Mouse (Mus musculus) MEL (cell line): ENCODE measurements around the gene Bscl2. TPM values are rescaled to one million over a fixed set of nuclear protein-coding genes. Genes with fewer than 3 reads are reported as not detected.
A peak's percentile ranks its signal among the peaks of the same experiment; 100 is the strongest.

Experiments
- DNase-seq: peaks from one replicate; pipeline ENCODE4 v3.0.0; 2011; ENCODE audit warnings: low read depth, low spot score
- H3K27ac ChIP-seq: 2 replicates; pipeline ENCODE4 v1.5.1; 2012; ENCODE audit warnings: low read depth, mild to moderate bottlenecking, control low read depth, low read length, moderate library complexity; ENCODE audit not compliant: control insufficient read depth
- H3K27me3 ChIP-seq, 2 experiments: fragments of 150-350 bp in 1 of 2; sonication (generic) in 1 of 2; 2 replicates each; pipeline ENCODE4 v1.6.1; 2012; ENCODE audit warnings: low read length in 2 of 2, mild to moderate bottlenecking in 2 of 2, improper control_type of control experiment in 1 of 2, moderate library complexity in 1 of 2; ENCODE audit not compliant: insufficient read depth in 2 of 2, control insufficient read depth in 1 of 2
- H3K36me3 ChIP-seq, 2 experiments: 2 replicates each; pipeline ENCODE4 v1.6.1; 2012 to 2014; ENCODE audit warnings: low read length in 2 of 2, improper control_type of control experiment in 1 of 2, inconsistent platforms in 1 of 2, mild to moderate bottlenecking in 1 of 2; ENCODE audit not compliant: insufficient read depth in 2 of 2, control insufficient read depth in 1 of 2
- H3K4me1 ChIP-seq, 2 experiments: fragments of 150-350 bp in 1 of 2; sonication (generic) in 1 of 2; 2 replicates each; pipeline ENCODE4 v1.6.1; 2012; ENCODE audit warnings: low read length in 2 of 2, improper control_type of control experiment in 1 of 2, mild to moderate bottlenecking in 1 of 2; ENCODE audit not compliant: insufficient read depth in 2 of 2, control insufficient read depth in 1 of 2
- H3K4me3 ChIP-seq, 2 experiments: fragments of 150-350 bp in 1 of 2; sonication (generic) in 1 of 2; 2 replicates each; pipeline ENCODE4 v1.5.1; 2012; ENCODE audit warnings: low read depth in 2 of 2, low read length in 2 of 2, mild to moderate bottlenecking in 2 of 2, moderate library complexity in 2 of 2, control low read depth in 1 of 2, improper control_type of control experiment in 1 of 2; ENCODE audit not compliant: control insufficient read depth in 1 of 2, insufficient read depth in 1 of 2
- H3K79me2 ChIP-seq: 2 replicates; pipeline ENCODE4 v1.6.1; 2012; ENCODE audit warnings: mild to moderate bottlenecking, low read length, moderate library complexity; ENCODE audit not compliant: control insufficient read depth, poor library complexity, insufficient read depth
- H3K9ac ChIP-seq: 2 replicates; pipeline ENCODE4 v1.6.1; 2012; ENCODE audit warnings: low read depth, mild to moderate bottlenecking, control low read depth, low read length, moderate library complexity; ENCODE audit not compliant: control insufficient read depth, poor library complexity, severe bottlenecking
- H3K9me3 ChIP-seq: fragments of 150-350 bp; sonication (generic); replicated peaks from 2 replicates; pipeline ENCODE4 v1.6.1; 2012; ENCODE audit warnings: mild to moderate bottlenecking, low read length, improper control_type of control experiment, moderate library complexity; ENCODE audit not compliant: insufficient read depth
- BHLHE40 ChIP-seq: IDR thresholded peaks from 2 replicates; pipeline ENCODE4 v1.6.1; 2012; ENCODE audit warnings: low read depth, mild to moderate bottlenecking, inconsistent platforms, low read length, improper control_type of control experiment, borderline replicate concordance
- CHD1 ChIP-seq: IDR thresholded peaks from 2 replicates; pipeline ENCODE4 v1.6.1; 2012; ENCODE audit warnings: low read depth, mild to moderate bottlenecking, inconsistent platforms, low read length, improper control_type of control experiment
- CTCF ChIP-seq, 3 experiments: IDR thresholded peaks in 2 of 3; conservative IDR thresholded peaks in 1 of 3; 2 replicates each; pipeline ENCODE4 v1.5.1; 2011 to 2012; ENCODE audit warnings: low read length in 3 of 3, low read depth in 2 of 3, mild to moderate bottlenecking in 2 of 3, improper control_type of control experiment in 1 of 3, inconsistent platforms in 1 of 3, mixed read lengths in 1 of 3, moderate library complexity in 1 of 3; ENCODE audit not compliant: control insufficient read depth in 1 of 3, insufficient read depth in 1 of 3, poor library complexity in 1 of 3, severe bottlenecking in 1 of 3
- E2F4 ChIP-seq: IDR thresholded peaks from 2 replicates; pipeline ENCODE4 v1.6.1; 2011; ENCODE audit warnings: low read depth, low read length, improper control_type of control experiment, borderline replicate concordance
- ELF1 ChIP-seq: IDR thresholded peaks from 2 replicates; pipeline ENCODE4 v1.6.1; 2014; ENCODE audit warnings: low read depth, mild to moderate bottlenecking, inconsistent platforms, low read length, improper control_type of control experiment, moderate library complexity
- ETS1 ChIP-seq: IDR thresholded peaks from 2 replicates; pipeline ENCODE4 v1.6.1; 2012; ENCODE audit warnings: low read depth, mild to moderate bottlenecking, inconsistent platforms, low read length, improper control_type of control experiment, moderate library complexity
- GABPA ChIP-seq: IDR thresholded peaks from 2 replicates; pipeline ENCODE4 v1.6.1; 2012; ENCODE audit warnings: low read depth, mild to moderate bottlenecking, inconsistent platforms, low read length, improper control_type of control experiment, moderate library complexity
- GATA1 ChIP-seq: IDR thresholded peaks from 2 replicates; pipeline ENCODE4 v1.6.1; 2011; ENCODE audit warnings: low read depth, low read length, improper control_type of control experiment
- HCFC1 ChIP-seq: IDR thresholded peaks from 2 replicates; pipeline ENCODE4 v1.6.1; 2012; ENCODE audit warnings: low read depth, mild to moderate bottlenecking, inconsistent platforms, low read length, improper control_type of control experiment, moderate library complexity
- JUND ChIP-seq: IDR thresholded peaks from 2 replicates; pipeline ENCODE4 v1.6.1; 2011; ENCODE audit warnings: low read depth, mild to moderate bottlenecking, improper control_type of control experiment, low read length
- KAT2A ChIP-seq: conservative IDR thresholded peaks from 2 replicates; pipeline ENCODE4 v1.6.1; 2012; ENCODE audit warnings: low read depth, low read length, improper control_type of control experiment, inconsistent platforms
- MAFK ChIP-seq: IDR thresholded peaks from 2 replicates; pipeline ENCODE4 v1.6.1; 2011; ENCODE audit warnings: low read depth, mild to moderate bottlenecking, low read length, improper control_type of control experiment, borderline replicate concordance
- MAX ChIP-seq: IDR thresholded peaks from 2 replicates; pipeline ENCODE4 v1.6.1; 2011; ENCODE audit warnings: low read length, improper control_type of control experiment
- MAZ ChIP-seq: IDR thresholded peaks from 2 replicates; pipeline ENCODE4 v1.6.1; 2012; ENCODE audit warnings: low read depth, mild to moderate bottlenecking, inconsistent platforms, low read length, improper control_type of control experiment
- MEF2A ChIP-seq: IDR thresholded peaks from 2 replicates; pipeline ENCODE4 v1.6.1; 2014; ENCODE audit warnings: low read depth, mild to moderate bottlenecking, inconsistent platforms, low read length, improper control_type of control experiment; ENCODE audit not compliant: poor library complexity, insufficient replicate concordance, severe bottlenecking; ENCODE audit errors: extremely low read depth
- MXI1 ChIP-seq: IDR thresholded peaks from 2 replicates; pipeline ENCODE4 v1.6.1; 2011; ENCODE audit warnings: mild to moderate bottlenecking, low read depth, low read length, improper control_type of control experiment
- MYC ChIP-seq: IDR thresholded peaks from 2 replicates; pipeline ENCODE4 v1.6.1; 2011; ENCODE audit warnings: low read depth, mild to moderate bottlenecking, low read length, improper control_type of control experiment, moderate library complexity
- NELFE ChIP-seq: IDR thresholded peaks from 2 replicates; pipeline ENCODE4 v1.6.1; 2011; ENCODE audit warnings: low read depth, low read length, improper control_type of control experiment
- NRF1 ChIP-seq: IDR thresholded peaks from 2 replicates; pipeline ENCODE4 v1.6.1; 2014; ENCODE audit warnings: low read depth, mild to moderate bottlenecking, inconsistent platforms, low read length, improper control_type of control experiment, moderate library complexity; ENCODE audit not compliant: poor library complexity, insufficient read depth, severe bottlenecking
- POLR2A ChIP-seq, 2 experiments: IDR thresholded peaks; 2 replicates each; pipeline ENCODE4 v1.6.1; 2011 to 2012; ENCODE audit warnings: low read length in 2 of 2, mild to moderate bottlenecking in 2 of 2, control low read depth in 1 of 2, improper control_type of control experiment in 1 of 2, low read depth in 1 of 2, moderate library complexity in 1 of 2; ENCODE audit not compliant: control insufficient read depth in 1 of 2, insufficient read depth in 1 of 2, poor library complexity in 1 of 2
- POLR2AphosphoS2 ChIP-seq: IDR thresholded peaks from 2 replicates; pipeline ENCODE4 v1.6.1; 2011; ENCODE audit warnings: low read length, improper control_type of control experiment
- RAD21 ChIP-seq: IDR thresholded peaks from 2 replicates; pipeline ENCODE4 v1.6.1; 2011; ENCODE audit warnings: mild to moderate bottlenecking, low read depth, low read length, improper control_type of control experiment
- SIN3A ChIP-seq: IDR thresholded peaks from 2 replicates; pipeline ENCODE4 v1.6.1; 2012; ENCODE audit warnings: low read length, improper control_type of control experiment, inconsistent platforms
- SMC3 ChIP-seq: IDR thresholded peaks from 2 replicates; pipeline ENCODE4 v1.6.1; 2011; ENCODE audit warnings: low read depth, low read length, improper control_type of control experiment
- TAL1 ChIP-seq: IDR thresholded peaks from 2 replicates; pipeline ENCODE4 v1.6.1; 2012; ENCODE audit warnings: mild to moderate bottlenecking, inconsistent platforms, low read length, moderate library complexity, mixed read lengths
- TBP ChIP-seq: IDR thresholded peaks from 2 replicates; pipeline ENCODE4 v1.8.0; 2011; ENCODE audit warnings: low read depth, low read length, improper control_type of control experiment
- UBTF ChIP-seq: IDR thresholded peaks from 2 replicates; pipeline ENCODE4 v1.6.1; 2012; ENCODE audit warnings: low read depth, mild to moderate bottlenecking, inconsistent platforms, low read length, improper control_type of control experiment, moderate library complexity, borderline replicate concordance; ENCODE audit not compliant: insufficient read depth
- USF1 ChIP-seq: IDR thresholded peaks from 2 replicates; pipeline ENCODE4 v1.6.1; 2014; ENCODE audit warnings: low read depth, mild to moderate bottlenecking, inconsistent platforms, low read length, improper control_type of control experiment, moderate library complexity
- USF2 ChIP-seq, 2 experiments: IDR thresholded peaks; 2 replicates each; pipeline ENCODE4 v1.6.1; 2011 to 2012; ENCODE audit warnings: improper control_type of control experiment in 2 of 2, low read length in 2 of 2, borderline replicate concordance in 1 of 2, inconsistent platforms in 1 of 2, low read depth in 1 of 2, mild to moderate bottlenecking in 1 of 2; ENCODE audit not compliant: insufficient read depth in 1 of 2
- ZKSCAN1 ChIP-seq: IDR thresholded peaks from 2 replicates; pipeline ENCODE4 v1.6.1; 2012; ENCODE audit warnings: low read depth, mild to moderate bottlenecking, inconsistent platforms, low read length, improper control_type of control experiment, moderate library complexity
- polyA plus RNA-seq, 2 experiments: library from polyadenylated mRNA; stranded (reverse) in 1 of 2; unstranded in 1 of 2; fragments of >175 nt in 1 of 2; fragments of >200 nt in 1 of 2; gene quantifications; 2 replicates each; pipeline versions ENCODE4 v1.2.1 to v1.2.4; 2012; ENCODE audit warnings: low replicate concordance in 2 of 2, low read depth in 1 of 2; ENCODE audit not compliant: insufficient read length in 2 of 2, insufficient read depth in 1 of 2, missing spikeins in 1 of 2
- total RNA-seq: library from RNA; depleted of rRNA; stranded (reverse); fragments of 300-350 nt; gene quantifications from 2 replicates; pipeline ENCODE4 v1.2.3, GENCODE M21; 2012

The Bscl2 gene
- total and polyA plus RNA-seq, 3 experiments = 26.0 to 51.3 TPM; not detected in 1

- TF ChIP-seq HCFC1 (peak; percentile 80), MEF2A (no peak), NELFE (peak; percentile 83), MAFK (no peak), MXI1 (peak; percentile 27), ZKSCAN1 (no peak), ETS1 (peak; percentile 44)
Observed at GRCm38 (mm10) chr19:8818801-8819595, 18.3 kb upstream of the Bscl2 start, which contains the start of gene Ttc9c (continued).

DNA sequence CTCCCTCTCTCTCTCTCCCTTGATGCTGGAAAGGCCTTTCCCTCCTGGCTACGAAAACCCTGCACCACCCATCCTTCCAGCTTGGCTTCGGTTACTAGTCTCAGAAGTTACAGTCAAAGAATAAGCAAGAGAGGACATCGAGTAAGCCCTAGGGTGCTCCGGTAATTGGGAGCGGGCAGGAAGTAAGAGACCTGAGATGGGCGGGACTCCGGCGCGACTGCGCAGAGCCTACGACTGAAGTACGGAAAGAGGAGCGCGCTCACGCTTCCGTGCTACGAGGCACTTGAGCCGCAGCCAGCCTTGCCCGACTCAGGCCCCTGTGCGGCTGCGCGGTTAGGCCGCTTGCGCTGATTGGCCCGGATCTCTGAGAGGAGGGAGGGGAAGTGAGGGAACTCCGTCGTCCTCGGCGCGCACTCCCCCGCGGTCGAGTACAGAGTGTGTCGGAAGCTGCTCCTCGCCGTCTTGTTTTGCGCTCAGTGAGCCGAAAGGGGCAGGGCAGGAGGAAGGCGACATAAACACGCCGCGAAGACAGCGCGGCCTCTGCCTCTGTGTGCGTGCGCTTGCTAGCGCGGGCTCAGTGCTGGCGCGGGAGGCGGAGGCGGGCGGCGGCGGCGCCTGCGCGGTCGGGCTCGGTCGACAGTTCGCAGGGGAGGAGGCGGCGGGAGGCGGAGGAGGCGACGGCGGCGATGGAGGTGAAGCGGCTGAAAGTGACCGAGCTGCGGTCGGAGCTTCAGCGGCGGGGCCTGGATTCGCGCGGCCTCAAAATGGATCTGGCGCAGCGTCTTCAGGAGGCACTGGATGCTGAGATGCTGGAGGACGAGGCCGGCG, 17.5 kb upstream of the Bscl2 start, which contains the start of gene Hnrnpul2:
Gene Hnrnpul2, plus strand, starts transcription at position 415 of the 828 bp plus-strand sequence.
- Histone ChIP-seq H3K9me3 (no peaks in the 10 kb centered on the region), H3K9ac (peak within 1 kb of the TSS; percentile 93), H3K4me1 (peaks cover 5 to 11% of the 10 kb centered on the region in 2 experiments; a peak in 3 of 4 replicates), H3K4me3 (peak within 1 kb of the TSS; percentile 96 to 98), H3K27me3 (no peaks in the 10 kb centered on the region), H3K79me2 (peaks cover 55% of the 10 kb centered on the region), H3K36me3 (peaks cover 16 to 29% of the 10 kb centered on the region in 2 experiments), H3K27ac (peak within 1 kb of the TSS; percentile 98)
- peak; percentile 100 for DNase-seq
- TF ChIP-seq NRF1 (peak; percentile 85), UBTF (0 out of 2 replicates have a peak, but pooled peaks have one; percentile 52), TBP (peak; percentile 59), GABPA (no peak), SMC3 (no peak), KAT2A (peak; percentile 53), E2F4 (peak; percentile 61; the same call in 1 of the 2 replicates), POLR2A (IDR thresholded peaks at IDR 0.05; ENCODE audit: control insufficient read depth in 1 of 2, insufficient read depth in 1 of 2, low read depth in 1 of 2, low read length in 2 of 2, poor library complexity in 1 of 2) (peak; percentile 87 to 91), CTCF (IDR thresholded peaks at IDR 0.05 in 2 of 3, conservative IDR thresholded peaks at IDR 0.05 in 1 of 3; ENCODE audit: control insufficient read depth in 1 of 3, insufficient read depth in 1 of 3, low read depth in 2 of 3, low read length in 3 of 3, poor library complexity in 1 of 3, severe bottlenecking in 1 of 3) (no peak), USF1 (0 out of 2 replicates have a peak, but pooled peaks have one; percentile 13), RAD21 (no peak), GATA1 (no peak), MAZ (0 out of 2 replicates have a peak, but pooled peaks have one; percentile 67), BHLHE40 (0 out of 2 replicates have a peak, but pooled peaks have one; percentile 12), USF2 (IDR thresholded peaks at IDR 0.05; ENCODE audit: borderline replicate concordance in 1 of 2, insufficient read depth in 1 of 2, low read depth in 1 of 2, low read length in 2 of 2) (no peak), HCFC1 (peak; percentile 62), MEF2A (no peak), SIN3A (peak; percentile 88), TAL1 (no peak), JUND (no peak), MYC (peak; percentile 31; the same call in 1 of the 2 replicates), ELF1 (peak; percentile 89), ZKSCAN1 (no peak), CHD1 (0 out of 2 replicates have a peak, but pooled peaks have one; percentile 30), MXI1 (peak; percentile 93), POLR2AphosphoS2 (peak; percentile 94), MAX (peak; percentile 77; the same call in 1 of the 2 replicates)
